Mouse (Mus musculus) testis, adult 2 months (tissue): Measurements from ENCODE around the gene Akt3.

Source experiments
- CTCF ChIP-seq: fragments of 200-500 bp; IDR thresholded peaks from 2 replicates; pipeline ENCODE4 v1.5.1; 2012; ENCODE audit warnings: low read depth, mild to moderate bottlenecking, inconsistent platforms, low read length, moderate library complexity; ENCODE audit not compliant: control insufficient read depth, insufficient read depth, insufficient replicate concordance
- POLR2A ChIP-seq: fragments of 200-500 bp; IDR thresholded peaks from 2 replicates; pipeline ENCODE4 v1.6.1; 2012; ENCODE audit warnings: low read depth, mild to moderate bottlenecking, inconsistent platforms, low read length, moderate library complexity; ENCODE audit not compliant: control insufficient read depth

GRCm38 (mm10) chr1:177186751-177187150, 71.3 kb downstream of the Akt3 start:
- no peak for TF ChIP-seq CTCF
- TF ChIP-seq POLR2A: no peak
